Mouse (Mus musculus) lung, embryonic 14.5 days (tissue): Measurements from ENCODE around the gene Rbpms2. TPM values are rescaled to one million over a fixed set of nuclear protein-coding genes. Genes with fewer than 3 reads are reported as not detected.
A peak's percentile ranks its signal among the peaks of the same experiment; 100 is the strongest.

Experiments used
- ATAC-seq: fragments of 200-750 bp; cut with Nextera tagmentation; 2 replicates; pipeline ENCODE4 v1.8.0; 2017; ENCODE audit warnings: mild to moderate bottlenecking, moderate TSS enrichment, moderate library complexity; ENCODE audit not compliant: insufficient read depth
- DNase-seq: peaks from one replicate; pipeline ENCODE4 v3.0.0-alpha.2; 2015
- H3K27ac ChIP-seq: fragments of 300-500 bp; sonication (generic); 2 replicates; pipeline ENCODE4 v1.5.1; 2014; ENCODE audit warnings: low read depth, mild to moderate bottlenecking, moderate library complexity
- H3K27me3 ChIP-seq: fragments of 300-500 bp; sonication (generic); 2 replicates; pipeline ENCODE4 v1.6.1; 2014; ENCODE audit warnings: low read length, control low read depth; ENCODE audit not compliant: insufficient read depth
- H3K36me3 ChIP-seq: fragments of 300-500 bp; sonication (generic); 2 replicates; pipeline ENCODE4 v1.6.1; 2014; ENCODE audit warnings: control low read depth; ENCODE audit not compliant: insufficient read depth
- H3K4me1 ChIP-seq: fragments of 300-500 bp; sonication (generic); 2 replicates; pipeline ENCODE4 v1.6.1; 2014; ENCODE audit warnings: antibody characterized with exemption, control low read depth; ENCODE audit not compliant: insufficient read depth
- H3K4me2 ChIP-seq: fragments of 300-500 bp; sonication (generic); 2 replicates; pipeline ENCODE4 v1.6.1; 2014; ENCODE audit warnings: mild to moderate bottlenecking
- H3K4me3 ChIP-seq: fragments of 300-500 bp; sonication (generic); 2 replicates; pipeline ENCODE4 v1.5.1; 2014; ENCODE audit warnings: low read depth, low read length
- H3K9ac ChIP-seq: fragments of 300-500 bp; sonication (generic); 2 replicates; pipeline ENCODE4 v1.6.1; 2014
- H3K9me3 ChIP-seq: fragments of 300-500 bp; sonication (generic); 2 replicates; pipeline ENCODE4 v1.6.1; 2016; ENCODE audit warnings: low read depth, low read length, control low read depth
- CTCF ChIP-seq: IDR thresholded peaks from 2 replicates; pipeline ENCODE4 v1.5.1; 2016; ENCODE audit warnings: antibody characterized with exemption, low read depth
- WGBS: fragments of 180-500 bp; shearing (Covaris S2); extraction: QIAGEN DNeasy Blood & Tissue Kit; methylation state at CpG from one replicate; pipeline ENCODE4 v1.1.7; 2014; 5-methylcytosine and 5-hydroxymethylcytosine counted together
- polyA plus RNA-seq: library from polyadenylated mRNA; unstranded; fragments of >200 nt; fragmentation: Nextera tagmentation; extraction: Ambion mirVana; gene quantifications from 2 replicates; pipeline ENCODE4 v1.2.1, GENCODE M21; 2014

The Rbpms2 gene
- polyA plus RNA-seq, 1 experiment from 2014 or later, result 20.3 TPM

DNA sequence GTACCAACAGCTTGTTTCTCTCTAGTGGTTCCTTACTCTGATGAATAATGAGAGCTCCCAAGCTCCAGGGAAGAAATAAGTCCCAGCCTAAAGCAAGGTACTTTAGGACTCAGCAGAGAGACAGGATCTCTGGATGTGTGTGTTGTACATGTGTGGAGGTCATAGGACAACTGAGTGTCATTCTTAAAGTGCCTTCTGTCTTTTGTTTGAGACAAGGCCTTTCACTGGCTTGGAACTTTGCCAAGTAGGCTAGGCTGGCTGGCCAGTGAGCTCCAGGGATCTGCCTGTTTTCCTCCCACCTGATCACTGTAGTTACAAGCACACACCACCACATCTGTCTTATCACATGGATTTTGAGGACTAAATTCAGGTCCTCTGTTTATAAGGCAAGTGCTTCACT lies 66.9 kb downstream of the Rbpms2 start:
- DNase-seq (peak; percentile 68), ATAC-seq (no peak)
- Histone ChIP-seq H3K36me3 (peaks cover 81% of the 10 kb centered on the region), H3K4me3 (no peak overlapping the region), H3K4me1 (no peaks in the 10 kb centered on the region), H3K27ac (no peak overlapping the region; the same call in 1 of the 2 replicates), H3K27me3 (no peaks in the 10 kb centered on the region), H3K9ac (no peak overlapping the region), H3K4me2 (no peak overlapping the region), H3K9me3 (no peaks in the 10 kb centered on the region)
- no peak for TF ChIP-seq CTCF

DNA sequence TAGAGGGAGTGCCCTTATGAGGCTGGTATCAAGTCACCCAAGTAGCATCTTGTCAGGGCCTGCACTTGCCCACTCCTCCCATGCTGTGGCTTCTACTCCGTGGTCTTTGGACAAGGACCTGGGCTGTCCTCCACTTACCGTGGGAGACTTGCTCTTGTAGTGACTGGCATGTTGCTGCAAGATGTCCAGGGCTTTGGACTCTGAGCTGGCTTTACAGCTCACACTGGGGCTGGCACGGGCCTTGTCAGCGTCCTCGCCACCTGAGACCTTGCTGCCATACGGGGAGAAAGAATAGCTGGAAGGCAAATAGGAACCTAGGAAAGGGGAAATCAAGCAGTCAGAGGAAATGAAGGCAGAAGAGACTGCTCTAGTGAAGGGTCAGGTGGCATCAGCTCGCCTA lies 67.9 kb downstream of the Rbpms2 start:
- 78% methylated on average over 7 of the region's 7 CpGs for WGBS
- Histone ChIP-seq H3K4me2 (no peak overlapping the region), H3K9me3 (no peaks in the 10 kb centered on the region), H3K4me1 (no peaks in the 10 kb centered on the region), H3K4me3 (no peak overlapping the region), H3K9ac (no peak overlapping the region), H3K27ac (no peak overlapping the region), H3K36me3 (peaks cover 87% of the 10 kb centered on the region), H3K27me3 (no peaks in the 10 kb centered on the region)
- DNase-seq (no peak), ATAC-seq (no peak)
- no peak for TF ChIP-seq CTCF

DNA sequence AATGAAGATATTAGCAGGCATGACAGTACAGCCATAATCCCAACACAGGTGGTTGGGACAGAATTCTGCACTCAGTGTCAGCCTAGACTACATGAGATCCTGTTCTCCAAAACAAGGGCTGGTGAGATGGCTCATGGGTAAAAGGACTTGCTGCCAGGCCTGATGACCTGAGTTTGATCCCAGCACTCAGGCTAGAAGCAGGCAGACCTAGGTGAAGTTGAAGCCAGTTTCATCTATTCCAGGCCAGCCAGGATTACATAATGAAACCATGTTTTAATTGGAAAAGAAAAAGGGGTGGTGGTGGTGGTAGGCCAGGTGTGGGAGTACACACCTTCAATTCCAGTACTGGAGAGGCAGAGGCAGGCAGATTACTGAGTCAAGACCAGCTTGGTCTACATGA lies 68.5 kb downstream of the Rbpms2 start:
- Histone ChIP-seq H3K36me3 (peaks cover 87% of the 10 kb centered on the region), H3K9ac (no peak overlapping the region), H3K4me1 (no peaks in the 10 kb centered on the region), H3K4me3 (no peak overlapping the region), H3K9me3 (no peaks in the 10 kb centered on the region), H3K27ac (no peak overlapping the region), H3K27me3 (no peaks in the 10 kb centered on the region), H3K4me2 (no peak overlapping the region)
- TF ChIP-seq CTCF, result no peak
- DNase-seq, result no peak
- no peak for ATAC-seq

DNA sequence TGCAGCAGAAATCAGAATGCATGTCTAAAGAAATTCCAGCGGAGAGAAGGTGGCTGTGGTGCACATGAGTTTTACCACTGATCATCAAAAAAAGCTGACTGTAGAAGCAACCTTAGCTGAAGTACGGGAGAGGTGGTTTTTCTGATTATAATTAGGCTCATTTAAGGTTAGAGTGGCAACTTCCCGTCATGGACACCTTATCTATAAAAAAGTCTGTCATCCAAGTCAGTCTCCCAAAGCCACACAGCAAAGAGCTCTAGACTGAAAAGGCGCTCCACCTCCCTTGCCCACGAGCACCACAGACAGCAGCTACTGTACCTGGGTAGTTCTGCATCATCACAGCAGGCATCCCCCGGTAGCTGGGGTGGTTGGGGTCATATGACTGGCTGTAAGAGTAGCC lies 71.1 kb downstream of the Rbpms2 start:
- peaks cover 86% of the 10 kb centered on the region for H3K36me3 ChIP-seq
- 83% methylated on average over 6 of the region's 6 CpGs for WGBS
- no peaks in the 10 kb centered on the region for H3K4me1 ChIP-seq

DNA sequence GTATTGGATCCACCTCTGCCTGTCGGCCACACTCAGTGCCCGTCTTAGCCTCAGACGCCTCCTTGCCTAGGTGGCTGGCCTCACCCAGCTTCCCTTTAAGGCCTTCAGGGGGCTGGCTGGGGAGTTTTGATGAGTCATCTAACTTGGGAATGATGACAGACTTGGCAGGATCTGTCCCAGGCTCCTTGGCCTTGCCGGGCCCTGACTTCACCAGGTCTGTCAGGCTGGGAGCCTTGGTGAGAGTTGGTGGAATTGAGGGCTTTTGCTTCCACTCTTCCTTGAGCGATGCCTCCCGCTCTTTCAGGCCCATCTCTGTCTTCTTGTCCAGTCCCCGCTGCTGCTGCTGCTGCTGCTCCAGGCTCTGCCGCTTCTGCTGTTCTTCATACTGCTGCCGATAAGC lies 72.8 kb downstream of the Rbpms2 start:
- no peak for DNase-seq
- H3K27ac ChIP-seq, result no peak overlapping the region
- WGBS, result 89% methylated on average over 9 of the region's 9 CpGs
- H3K4me3 ChIP-seq, result no peak overlapping the region
- no peak overlapping the region for H3K9ac ChIP-seq
- no peak for TF ChIP-seq CTCF
- H3K27me3 ChIP-seq, result no peaks in the 10 kb centered on the region
- H3K36me3 ChIP-seq, result peaks cover 78% of the 10 kb centered on the region
- no peak overlapping the region for H3K4me2 ChIP-seq
- no peaks in the 10 kb centered on the region for H3K9me3 ChIP-seq
- H3K4me1 ChIP-seq, result no peaks in the 10 kb centered on the region
- no peak for ATAC-seq

More for the DNA sequence above, 71.1 kb downstream of the Rbpms2 start:
- Histone ChIP-seq H3K9me3 (no peaks in the 10 kb centered on the region), H3K27me3 (no peaks in the 10 kb centered on the region), H3K4me3 (no peak overlapping the region), H3K9ac (no peak overlapping the region), H3K27ac (no peak overlapping the region), H3K4me2 (no peak overlapping the region)
- no peak for TF ChIP-seq CTCF
- DNase-seq (no peak), ATAC-seq (no peak)

DNA sequence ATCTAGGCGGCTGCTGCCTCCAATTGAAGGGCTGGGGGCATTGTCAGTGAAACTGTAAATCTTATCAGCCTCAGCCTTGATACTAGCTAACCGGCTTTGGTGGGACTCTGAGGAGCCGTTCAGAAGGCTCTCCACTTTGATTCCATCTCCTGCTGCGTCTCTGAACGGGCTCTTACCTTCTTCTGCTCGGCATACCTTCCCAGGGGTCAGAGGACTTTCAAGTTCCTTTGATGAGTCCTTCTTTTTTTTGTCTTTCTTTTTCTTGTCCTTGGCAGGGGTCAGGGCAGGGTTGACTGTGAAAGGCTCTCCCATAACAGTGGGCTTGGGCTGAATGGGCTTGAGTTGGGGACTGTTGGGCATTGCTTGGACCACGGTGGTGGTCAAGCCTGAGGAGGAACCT lies 73.8 kb downstream of the Rbpms2 start:
- no peak overlapping the region for H3K27ac ChIP-seq
- H3K36me3 ChIP-seq, result peaks cover 69% of the 10 kb centered on the region
- H3K9ac ChIP-seq, result no peak overlapping the region
- TF ChIP-seq CTCF, result no peak
- DNase-seq (no peak), ATAC-seq (no peak)
- H3K27me3 ChIP-seq, result no peaks in the 10 kb centered on the region
- H3K4me1 ChIP-seq, result no peaks in the 10 kb centered on the region
- H3K4me2 ChIP-seq, result no peak overlapping the region
- no peak overlapping the region for H3K4me3 ChIP-seq
- no peaks in the 10 kb centered on the region for H3K9me3 ChIP-seq
- 79% methylated on average over 7 of the region's 7 CpGs for WGBS

DNA sequence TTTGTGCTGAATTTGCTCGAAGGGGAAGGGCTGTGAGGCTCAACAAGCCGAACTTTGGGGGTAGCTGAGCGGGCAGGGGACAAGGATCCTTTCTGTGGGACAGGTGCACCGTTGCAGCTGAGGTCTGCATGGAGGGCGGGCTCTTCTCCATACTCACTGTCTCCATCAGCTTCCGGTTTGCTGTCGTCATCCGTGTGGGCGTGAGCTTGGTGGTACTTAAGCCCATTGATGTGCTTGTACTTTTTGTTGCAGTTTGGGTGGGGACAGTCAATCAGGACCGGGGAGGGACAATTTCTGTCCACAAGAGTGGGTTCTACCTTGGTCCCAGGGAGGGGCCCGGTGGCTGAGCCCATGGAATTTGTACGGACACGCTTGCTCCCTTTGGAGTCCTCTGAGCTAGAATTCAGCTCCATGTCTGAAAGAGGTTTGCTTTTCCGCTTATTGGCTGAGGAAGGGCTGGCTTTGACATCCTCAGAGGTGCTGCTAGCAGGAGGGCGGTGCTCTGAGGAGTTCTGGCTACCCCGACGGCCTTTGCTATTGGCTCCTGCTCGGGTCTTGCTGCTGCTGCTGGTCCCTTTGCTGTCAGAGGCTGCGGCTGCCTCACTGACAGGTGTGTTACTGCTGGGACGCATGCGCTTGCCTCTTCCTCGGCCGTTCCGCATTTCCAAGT lies 74.6 kb downstream of the Rbpms2 start:
- H3K4me3 ChIP-seq, result no peak overlapping the region
- no peaks in the 10 kb centered on the region for H3K4me1 ChIP-seq
- ATAC-seq (no peak), DNase-seq (no peak)
- H3K9me3 ChIP-seq, result no peaks in the 10 kb centered on the region
- no peak overlapping the region for H3K4me2 ChIP-seq
- H3K36me3 ChIP-seq, result peaks cover 61% of the 10 kb centered on the region
- WGBS, result 87% methylated on average over 24 of the region's 24 CpGs
- no peak for TF ChIP-seq CTCF
- H3K27me3 ChIP-seq, result no peaks in the 10 kb centered on the region
- H3K27ac ChIP-seq, result no peak overlapping the region
- no peak overlapping the region for H3K9ac ChIP-seq

Other genes with a start within 250 kb of the Rbpms2 start
- 4.2 and 4.5 TPM in 2 replicates for gene Kbtbd13, start 238.0 kb upstream of the Rbpms2 start, polyA plus RNA-seq
- 48.8 TPM in 2 replicates for gene Rasl12, start 231.1 kb upstream of the Rbpms2 start, polyA plus RNA-seq
- gene Slc51b, start 206.7 kb upstream of the Rbpms2 start, polyA plus RNA-seq, result not detected in 2 replicates
- gene Mtfmt, start 193.9 kb upstream of the Rbpms2 start, polyA plus RNA-seq, result 19.4 and 21.2 TPM in 2 replicates
- 92.8 and 107 TPM in 2 replicates for gene Spg21, start 168.7 kb upstream of the Rbpms2 start, polyA plus RNA-seq
- gene Ankdd1a, start 109.5 kb upstream of the Rbpms2 start, polyA plus RNA-seq, result 0.12 TPM in 1 of 2 replicates, not detected in the other
- 20.9 and 21.8 TPM in 2 replicates for gene Plekho2, start 49.6 kb upstream of the Rbpms2 start, polyA plus RNA-seq
- gene Pif1, start 42.5 kb upstream of the Rbpms2 start, polyA plus RNA-seq, result 16.1 and 18.4 TPM in 2 replicates
- gene Oaz2, start 38.4 kb downstream of the Rbpms2 start, polyA plus RNA-seq, result 263 and 267 TPM in 2 replicates
- 7.4 and 7.6 TPM in 2 replicates for gene Zfp609, start 197.9 kb downstream of the Rbpms2 start, polyA plus RNA-seq